Mouse (Mus musculus) macrophage (primary cell): Measurements from ENCODE around the gene Mcu. TPM values are rescaled to one million over a fixed set of nuclear protein-coding genes. Genes with fewer than 3 reads are reported as not detected.
A peak's percentile ranks its signal among the peaks of the same experiment; 100 is the strongest.

Source experiments
- H3K27ac ChIP-seq: fragments of 350-480 bp; formaldehyde crosslinking; 2 replicates; pipeline ENCODE4 v1.9.0; 2021
- H3K36me3 ChIP-seq: fragments of 350-480 bp; formaldehyde crosslinking; 2 replicates; pipeline ENCODE4 v1.9.0; 2021; ENCODE audit errors: inconsistent target
- H3K4me3 ChIP-seq: fragments of 350-480 bp; formaldehyde crosslinking; 2 replicates; pipeline ENCODE4 v1.9.0; 2021; ENCODE audit errors: inconsistent target
- H3K79me2 ChIP-seq: fragments of 350-480 bp; formaldehyde crosslinking; 2 replicates; pipeline ENCODE4 v1.9.0; 2021; ENCODE audit errors: inconsistent target
- WGBS: methylation state at CpG from one replicate; pipeline ENCODE4 v1.1.7; 2026; ENCODE audit warnings: inconsistent platforms; ENCODE audit not compliant: missing documents; 5-methylcytosine and 5-hydroxymethylcytosine counted together
- polyA plus RNA-seq: library from polyadenylated mRNA; stranded (reverse); fragments of 250-400 nt; gene quantifications from 3 replicates; pipeline ENCODE4 v1.2.4, GENCODE M21; 2018; ENCODE audit warnings: inconsistent platforms

Mcu gene
- polyA plus RNA-seq, 1 experiment from 2014 or later, result 7.3 TPM

DNA sequence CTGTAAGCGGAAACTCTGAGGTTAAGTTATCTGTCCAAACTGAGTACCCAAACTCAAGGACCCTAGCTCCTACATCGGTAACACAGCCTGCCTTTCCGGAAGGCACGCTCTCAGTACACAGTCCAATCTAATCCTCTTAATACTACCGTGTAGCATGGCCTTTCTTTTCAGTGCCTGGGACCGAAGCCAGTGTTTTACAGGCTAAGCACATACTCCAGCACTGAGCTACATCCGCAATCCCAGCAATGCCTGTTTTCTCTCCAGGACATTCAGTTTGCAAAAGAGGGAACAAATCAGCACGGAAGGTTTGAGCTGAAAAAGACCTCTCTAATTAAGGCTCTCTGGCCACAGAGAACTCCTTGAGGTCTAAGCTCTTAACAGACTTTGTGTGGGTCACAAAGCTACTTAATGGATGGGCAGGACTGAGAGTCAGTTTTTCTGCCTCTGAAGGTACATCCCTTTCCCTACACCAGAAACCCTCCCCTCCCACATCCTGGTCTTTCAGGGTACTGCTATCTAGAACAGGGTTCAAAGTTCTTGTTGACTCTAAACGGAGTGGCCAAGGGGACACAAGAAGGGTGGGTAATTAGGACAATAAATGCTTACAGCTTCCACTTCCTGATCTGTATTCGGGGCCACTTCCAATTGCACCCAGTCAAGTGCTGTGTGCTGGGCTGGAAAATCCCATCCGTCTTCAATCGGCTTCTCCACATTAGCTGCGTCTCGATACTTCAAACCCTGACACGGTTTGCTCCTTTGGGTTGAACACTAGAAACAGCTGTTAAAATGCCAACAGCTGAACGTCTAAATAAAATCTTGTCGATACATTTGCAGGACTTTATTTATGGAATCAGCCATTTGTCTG is 12.4 kb upstream of the Mcu start:
- Histone ChIP-seq H3K36me3 (no peaks in the 10 kb centered on the region), H3K79me2 (no peaks in the 10 kb centered on the region), H3K27ac (no peak overlapping the region), H3K4me3 (no peak overlapping the region)
- WGBS, result 86% methylated on average over 17 of the region's 17 CpGs

DNA sequence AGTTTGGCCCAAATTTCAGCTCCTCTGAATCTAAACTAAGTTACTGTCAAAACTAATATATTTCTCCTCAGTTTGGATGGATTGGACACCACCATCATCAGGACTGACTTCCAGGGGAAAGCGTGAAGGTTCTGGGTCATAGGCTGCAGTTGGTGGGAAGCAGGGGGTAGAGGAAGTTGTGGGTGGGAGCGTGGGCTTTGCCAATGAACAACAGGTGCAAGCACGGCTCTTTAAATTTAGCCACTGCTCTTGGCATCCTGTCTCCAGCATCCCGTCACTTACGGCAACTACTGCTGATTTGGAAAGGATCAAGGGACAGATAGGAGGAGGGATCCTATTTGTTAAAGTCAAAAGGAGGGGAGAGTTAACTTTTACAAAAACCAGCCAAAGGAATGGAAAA is 7.0 kb upstream of the Mcu start:
- Histone ChIP-seq H3K27ac (no peak overlapping the region), H3K4me3 (no peak overlapping the region), H3K36me3 (no peaks in the 10 kb centered on the region), H3K79me2 (no peaks in the 10 kb centered on the region)
- WGBS, result 27% methylated on average over 5 of the region's 5 CpGs

DNA sequence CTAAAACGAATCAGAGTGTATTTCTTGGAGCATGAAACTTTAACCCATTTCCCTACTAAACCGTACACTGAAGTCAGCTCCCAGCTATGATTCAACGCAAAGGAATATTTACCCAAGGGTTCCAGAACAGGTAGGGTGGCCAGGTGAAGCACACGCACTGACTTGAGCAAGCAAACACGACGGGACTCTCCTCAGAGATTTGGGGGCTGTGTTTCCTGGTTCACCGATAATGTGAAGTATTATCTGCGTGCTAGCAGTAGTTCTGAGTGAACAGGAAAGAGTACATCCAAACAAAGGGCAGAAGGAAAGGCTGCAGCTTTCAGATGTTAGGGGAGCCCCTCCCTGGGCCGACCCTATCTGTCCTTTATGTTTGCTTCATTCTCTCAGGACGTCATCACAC is 4.9 kb upstream of the Mcu start:
- Histone ChIP-seq H3K4me3 (no peak overlapping the region), H3K79me2 (no peaks in the 10 kb centered on the region), H3K36me3 (no peaks in the 10 kb centered on the region), H3K27ac (no peak overlapping the region)
- 45% methylated on average over 10 of the region's 10 CpGs for WGBS

DNA sequence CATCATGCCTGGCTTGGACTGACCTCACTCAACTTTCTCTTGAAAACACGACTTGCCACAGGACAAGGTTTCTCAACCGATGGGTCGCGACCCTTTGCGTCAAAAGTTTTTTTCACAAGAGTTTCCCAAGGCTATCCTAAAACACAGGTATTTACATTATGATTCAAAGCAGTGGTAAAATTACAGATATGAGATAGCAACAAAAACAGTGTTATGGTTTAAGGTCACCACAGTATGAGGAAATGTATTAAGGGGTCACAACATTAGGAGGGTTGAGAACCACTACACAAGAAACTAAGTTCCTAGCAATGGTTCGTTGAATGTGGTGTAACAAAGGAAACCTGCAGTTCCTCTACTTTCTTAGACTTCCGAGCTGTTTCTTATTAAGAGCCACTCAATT is 1.3 kb upstream of the Mcu start:
- H3K36me3 ChIP-seq, result no peaks in the 10 kb centered on the region
- WGBS, result 68% methylated on average over 7 of the region's 7 CpGs
- H3K27ac ChIP-seq, result no peak overlapping the region
- peaks cover 29% of the 10 kb centered on the region for H3K79me2 ChIP-seq
- H3K4me3 ChIP-seq, result no peak overlapping the region

DNA sequence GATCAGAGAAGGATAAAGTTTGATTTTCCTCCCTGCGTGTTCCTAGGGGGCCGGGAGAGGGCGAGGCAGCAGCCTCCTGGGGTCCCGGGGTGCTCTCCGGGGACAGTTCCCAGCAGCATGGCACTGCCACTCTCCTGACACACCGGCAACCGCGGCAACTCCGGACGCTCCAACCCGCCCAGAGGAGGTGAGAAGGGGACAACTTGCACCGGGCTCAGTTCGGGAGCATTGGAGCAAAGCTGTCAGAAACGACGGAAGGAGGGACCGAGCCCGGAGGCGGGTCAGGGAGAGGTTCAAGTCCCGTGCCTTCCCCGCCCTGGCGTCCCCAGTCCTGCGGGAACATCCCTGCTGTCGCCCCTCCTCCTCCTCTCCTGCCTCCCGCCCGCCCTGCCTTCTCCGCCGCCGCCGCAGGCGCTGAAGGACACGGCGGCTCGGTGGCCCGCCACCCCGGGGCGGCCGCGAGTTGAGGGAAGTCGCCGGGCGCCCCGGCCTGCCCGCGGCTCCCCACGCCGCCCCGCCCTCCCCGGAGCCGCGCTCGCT is 441 bp downstream of the Mcu start, which contains the start of gene Gm10322:
Gene Gm10322 (plus strand): TSS at position 83 of the 540 bp plus-strand sequence.
- H3K79me2 ChIP-seq, result peaks cover 46% of the 10 kb centered on the region
- peak within 1 kb of the TSS; percentile 55 for H3K4me3 ChIP-seq
- no peaks in the 10 kb centered on the region for H3K36me3 ChIP-seq
- H3K27ac ChIP-seq, result no peak within 1 kb of the TSS
- 1% methylated on average over 40 of the region's 51 CpGs for WGBS

DNA sequence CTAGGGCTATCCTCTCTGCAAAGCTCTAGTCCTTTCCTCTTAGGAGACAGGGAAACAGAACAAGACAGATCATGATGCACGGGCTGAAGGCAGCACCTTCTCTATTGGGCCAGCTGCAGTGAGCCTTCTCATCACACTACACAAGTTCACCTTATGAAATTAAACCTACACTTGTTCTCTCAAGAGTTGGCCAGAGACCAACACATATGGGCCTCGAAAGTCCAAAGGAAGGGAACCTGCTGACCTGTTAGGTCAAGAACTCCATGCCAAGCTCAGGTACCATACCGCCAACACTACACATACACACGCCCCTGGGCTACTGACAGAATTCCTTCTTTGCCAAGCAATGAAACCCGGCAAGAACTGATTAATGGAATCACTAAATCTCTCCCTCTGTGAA is 1.1 kb downstream of the Mcu start:
- H3K27ac ChIP-seq, result no peak overlapping the region
- no peaks in the 10 kb centered on the region for H3K36me3 ChIP-seq
- H3K4me3 ChIP-seq, result peak overlapping the region; percentile 55
- 48% methylated on average over 4 of the region's 5 CpGs for WGBS
- H3K79me2 ChIP-seq, result peaks cover 53% of the 10 kb centered on the region

DNA sequence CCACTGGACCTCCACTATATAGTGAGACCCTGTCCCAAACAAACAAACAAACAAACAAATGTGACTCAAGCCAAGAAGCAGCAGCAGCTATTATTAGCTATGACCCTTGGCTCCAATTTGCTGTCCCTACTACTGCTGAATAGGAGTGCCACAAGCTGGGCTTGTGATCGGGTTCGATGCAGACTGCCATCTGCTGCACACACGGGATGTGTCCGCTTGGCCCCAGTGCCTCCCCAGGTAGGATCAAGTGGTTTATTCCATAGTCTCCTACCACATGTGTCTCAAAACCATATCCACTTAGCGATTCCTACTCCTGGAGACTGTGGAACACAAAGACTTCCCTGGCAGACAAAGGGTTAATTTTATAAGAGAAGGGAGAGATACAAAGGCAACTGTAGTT is 2.4 kb downstream of the Mcu start:
- peaks cover 65% of the 10 kb centered on the region for H3K79me2 ChIP-seq
- H3K4me3 ChIP-seq, result no peak overlapping the region
- no peak overlapping the region for H3K27ac ChIP-seq
- no peaks in the 10 kb centered on the region for H3K36me3 ChIP-seq
- 100% methylated on average over 5 of the region's 5 CpGs for WGBS

DNA sequence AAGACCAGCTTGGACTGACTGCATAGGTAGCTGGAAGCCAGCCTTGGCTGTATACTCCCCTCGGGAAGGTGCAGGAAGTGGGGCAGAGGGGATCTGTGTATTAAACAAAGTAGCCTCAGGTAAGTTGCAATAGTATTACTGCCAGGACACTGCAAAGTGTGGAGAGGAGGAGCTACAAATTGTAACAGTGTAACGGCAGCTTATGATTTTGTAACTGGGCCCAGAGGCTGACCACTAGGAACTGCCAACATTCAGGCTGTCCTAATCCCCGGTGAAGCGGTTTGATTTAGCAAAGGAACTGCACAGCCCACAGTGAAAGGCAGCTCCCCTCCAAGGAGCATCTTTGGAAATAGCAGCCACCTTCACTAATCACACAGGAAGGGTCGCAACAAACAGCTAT is 3.2 kb downstream of the Mcu start:
- Histone ChIP-seq H3K36me3 (no peaks in the 10 kb centered on the region), H3K27ac (no peak overlapping the region)
- 63% methylated on average over 5 of the region's 5 CpGs for WGBS

DNA sequence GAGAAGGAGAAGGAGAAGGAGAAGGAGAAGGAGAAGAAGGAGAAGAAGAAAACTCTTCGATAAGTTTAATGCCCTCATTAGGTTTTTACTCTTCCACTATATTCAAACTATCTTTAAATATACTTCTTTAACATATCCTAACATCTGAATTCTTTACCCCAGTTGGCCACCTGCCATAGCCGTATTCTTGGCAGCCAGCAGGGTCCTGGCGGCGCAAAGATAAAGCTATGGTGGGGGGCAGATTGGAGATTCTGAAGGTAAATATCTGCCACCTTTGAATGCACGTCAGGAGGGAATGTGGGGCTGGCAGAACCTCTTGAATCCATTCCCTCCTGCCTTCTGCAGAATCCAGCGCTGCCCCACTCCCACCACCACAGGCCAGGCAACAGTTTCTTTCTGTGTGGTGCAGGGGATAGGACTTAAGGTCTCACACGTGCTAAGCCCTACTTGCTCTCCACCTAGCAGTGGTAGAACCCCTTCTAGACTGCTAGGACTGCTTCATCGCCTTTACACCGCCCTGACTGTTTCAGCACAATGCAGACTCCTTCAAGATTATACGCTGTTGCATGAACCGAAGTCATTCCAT is 11.5 kb downstream of the Mcu start:
- Histone ChIP-seq H3K36me3 (no peaks in the 10 kb centered on the region), H3K79me2 (peaks cover 57% of the 10 kb centered on the region), H3K4me3 (no peak overlapping the region), H3K27ac (no peak overlapping the region)
- 97% methylated on average over 11 of the region's 11 CpGs for WGBS

More for the DNA sequence above, 3.2 kb downstream of the Mcu start:
- Histone ChIP-seq H3K4me3 (no peak overlapping the region), H3K79me2 (peaks cover 74% of the 10 kb centered on the region)

DNA sequence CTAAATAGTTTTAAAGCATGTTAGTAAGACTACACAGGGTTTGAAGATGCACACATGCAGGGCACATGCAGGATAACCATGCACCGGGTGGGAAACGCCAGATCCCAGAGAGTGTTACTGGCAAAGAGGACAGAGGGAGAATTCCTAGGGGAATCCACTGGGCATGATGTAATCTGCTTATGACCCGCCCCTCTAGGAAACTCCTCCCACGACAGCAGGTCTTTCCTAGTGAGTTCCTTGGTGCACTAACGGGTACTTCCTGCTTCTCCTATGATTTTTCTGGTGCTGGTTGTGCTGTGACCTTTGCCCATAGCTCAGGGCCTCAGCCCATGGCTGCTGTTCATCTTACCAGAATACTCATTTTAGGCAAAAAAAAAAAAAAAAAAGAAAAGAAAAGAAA is 12.6 kb downstream of the Mcu start:
- Histone ChIP-seq H3K27ac (no peak overlapping the region), H3K4me3 (no peak overlapping the region), H3K79me2 (peaks cover 45% of the 10 kb centered on the region), H3K36me3 (no peaks in the 10 kb centered on the region)
- 93% methylated on average over 5 of the region's 5 CpGs for WGBS

DNA sequence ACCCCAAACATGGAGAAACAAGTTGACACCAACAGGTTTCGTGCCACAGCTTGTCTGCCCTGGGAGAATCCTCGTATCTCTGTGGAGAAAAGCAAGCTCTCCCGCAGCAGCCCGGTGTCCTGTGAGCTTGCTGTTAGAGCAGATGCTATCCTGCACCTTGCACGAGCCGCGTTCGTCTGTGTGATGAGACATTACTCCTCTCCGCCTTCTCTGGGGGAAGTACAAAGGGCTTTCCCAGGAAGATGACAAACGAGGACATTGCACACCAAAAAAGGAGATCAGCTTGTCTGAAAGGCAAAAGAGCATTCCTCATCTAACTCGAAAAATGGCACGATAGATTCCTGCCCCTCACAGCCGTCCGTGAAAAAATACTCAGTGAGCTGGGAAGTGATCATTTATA is 13.6 kb downstream of the Mcu start:
- H3K79me2 ChIP-seq, result peaks cover 36% of the 10 kb centered on the region
- WGBS, result 91% methylated on average over 12 of the region's 14 CpGs
- no peaks in the 10 kb centered on the region for H3K36me3 ChIP-seq
- no peak overlapping the region for H3K27ac ChIP-seq
- no peak overlapping the region for H3K4me3 ChIP-seq

DNA sequence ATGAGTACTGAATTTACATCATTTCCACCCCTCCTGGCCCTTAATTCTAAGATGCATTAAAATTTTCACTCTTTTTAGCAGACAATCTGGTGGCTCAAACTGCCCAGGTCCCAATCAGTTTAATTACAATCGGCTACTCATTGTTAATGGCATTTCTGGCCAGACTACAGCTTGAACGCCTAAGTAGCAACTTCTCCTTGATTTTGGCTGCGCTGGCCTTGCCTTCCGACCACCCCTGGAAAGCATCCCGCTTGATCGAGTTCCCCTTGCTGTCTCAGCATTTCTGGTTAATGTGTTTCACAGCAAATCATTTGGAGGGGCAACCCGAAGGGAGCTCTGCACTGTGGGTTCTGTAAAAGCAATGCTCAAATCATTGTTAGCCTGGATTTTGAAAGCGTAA is 14.4 kb downstream of the Mcu start:
- Histone ChIP-seq H3K4me3 (no peak overlapping the region), H3K79me2 (peaks cover 27% of the 10 kb centered on the region), H3K27ac (no peak overlapping the region), H3K36me3 (no peaks in the 10 kb centered on the region)
- WGBS, result 96% methylated on average over 8 of the region's 8 CpGs

DNA sequence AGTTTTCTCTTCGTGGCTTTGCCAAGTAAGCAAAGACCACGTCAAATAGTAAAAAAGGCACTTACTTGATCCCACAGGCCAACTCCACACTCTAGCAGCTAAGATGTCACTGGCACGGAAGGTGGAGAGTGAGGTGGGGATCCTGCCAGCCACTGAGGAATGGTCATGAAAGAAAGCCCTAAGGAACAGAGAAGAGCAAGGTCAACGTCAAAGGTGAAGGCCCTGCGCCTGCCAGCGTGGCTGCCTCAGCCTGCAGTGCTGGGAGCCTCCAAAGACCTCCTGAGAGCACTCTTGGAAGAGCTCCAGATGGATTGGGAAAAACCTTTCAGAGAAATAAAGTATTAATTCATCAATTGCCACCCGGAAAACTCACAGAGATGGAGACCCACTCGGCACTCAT is 16.0 kb downstream of the Mcu start:
- Histone ChIP-seq H3K27ac (no peak overlapping the region), H3K79me2 (peaks cover 19% of the 10 kb centered on the region; the same call in 1 of the 2 replicates), H3K36me3 (no peaks in the 10 kb centered on the region), H3K4me3 (no peak overlapping the region)
- WGBS, result 94% methylated on average over 8 of the region's 8 CpGs

DNA sequence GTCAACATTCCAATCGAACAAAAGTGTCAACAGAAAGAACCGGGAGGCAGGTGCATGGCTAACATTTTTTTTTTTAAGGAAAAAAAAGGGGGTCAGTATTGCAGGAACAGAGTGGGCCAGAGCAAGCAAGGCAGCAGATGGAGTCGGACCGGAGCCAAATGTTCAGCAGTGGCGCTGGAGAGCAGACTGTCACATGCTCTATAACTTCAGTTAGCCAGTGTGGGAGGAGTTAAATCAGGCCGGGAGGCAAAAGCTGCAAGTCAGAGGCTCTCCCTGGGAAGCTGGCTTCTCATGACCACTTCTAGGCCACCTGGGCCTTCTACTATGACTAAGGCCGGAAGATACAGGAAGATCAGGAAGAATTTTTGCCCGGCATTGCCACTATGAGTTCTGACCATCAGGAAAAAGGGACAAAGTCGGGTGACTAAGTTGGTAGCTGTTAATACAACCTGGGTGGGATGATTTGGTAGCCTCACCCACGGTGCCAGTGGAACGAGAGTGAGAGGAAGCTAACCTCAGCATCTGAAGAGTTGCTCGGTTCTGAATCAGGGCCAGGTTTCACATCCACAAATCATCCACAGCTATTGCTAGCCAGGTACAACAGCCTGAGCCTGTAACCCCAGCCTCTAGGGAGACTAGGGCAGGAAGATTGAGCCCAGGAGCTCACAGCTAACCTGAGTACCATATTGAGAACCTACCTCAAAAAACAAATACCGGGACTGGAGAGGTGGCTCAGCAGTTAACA is 22.5 kb downstream of the Mcu start:
- Histone ChIP-seq H3K36me3 (no peaks in the 10 kb centered on the region), H3K27ac (peak overlapping the region; percentile 7; the same call in 1 of the 2 replicates), H3K79me2 (peaks cover under 1% of the 10 kb centered on the region; the same call in 1 of the 2 replicates), H3K4me3 (no peak overlapping the region)
- WGBS, result 37% methylated on average over 13 of the region's 13 CpGs
